Mouse (Mus musculus): Measurements from ENCODE around the gene Tha1. TPM values are rescaled to one million over a fixed set of nuclear protein-coding genes. Genes with fewer than 3 reads are reported as not detected.

Tha1 gene
- polyA plus RNA-seq, 1 experiment from 2014 or later: 3.2 TPM

DNA sequence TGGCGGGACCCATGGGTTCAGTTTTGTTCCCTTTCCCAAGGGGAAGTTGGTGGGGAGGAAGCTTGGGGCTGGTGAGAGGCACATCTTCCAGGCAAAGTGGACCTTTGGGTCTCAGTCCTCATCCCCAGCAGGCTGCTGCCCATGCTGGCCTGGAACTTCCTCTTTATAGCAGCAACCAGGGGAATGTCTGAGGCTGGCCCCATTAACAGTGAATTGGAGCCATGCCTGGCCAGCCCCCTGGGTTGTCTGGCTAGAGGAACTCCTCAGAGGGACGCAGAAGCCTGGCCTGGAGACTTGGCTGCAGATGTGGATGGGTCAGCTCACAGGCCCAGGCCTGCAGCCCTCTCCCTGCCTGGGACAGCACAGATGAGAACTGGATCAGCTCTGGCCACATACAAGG, 8.5 kb downstream of the Tha1 start:
- Histone ChIP-seq H3K27me3 (ENCODE audit: control insufficient read depth, insufficient read depth, low read length) (peaks cover 18% of the 10 kb centered on the region), H3K4me1 (replicated peaks; ENCODE audit: control insufficient read depth, insufficient read depth, low read length) (peaks cover 18% of the 10 kb centered on the region; the same call in 1 of the 2 replicates), H3K4me3 (ENCODE audit: low read depth, low read length) (no peak overlapping the region), H3K9ac (ENCODE audit: low read length) (no peak overlapping the region), H3K4me2 (ENCODE audit: low read depth, low read length, severe bottlenecking) (no peak overlapping the region), H3K27ac (ENCODE audit: low read depth, low read length) (no peak overlapping the region), H3K36me3 (ENCODE audit: control insufficient read depth, insufficient read depth, low read length) (no peaks in the 10 kb centered on the region), H3K9me3 (ENCODE audit: control insufficient read depth, low read length) (no peaks in the 10 kb centered on the region)
- DNase-seq (ENCODE audit: low spot score): no peak
- 67% methylated on average over 2 of the region's 2 CpGs for WGBS
- ATAC-seq (replicated peaks; ENCODE audit: low FRiP score): no peak

DNA sequence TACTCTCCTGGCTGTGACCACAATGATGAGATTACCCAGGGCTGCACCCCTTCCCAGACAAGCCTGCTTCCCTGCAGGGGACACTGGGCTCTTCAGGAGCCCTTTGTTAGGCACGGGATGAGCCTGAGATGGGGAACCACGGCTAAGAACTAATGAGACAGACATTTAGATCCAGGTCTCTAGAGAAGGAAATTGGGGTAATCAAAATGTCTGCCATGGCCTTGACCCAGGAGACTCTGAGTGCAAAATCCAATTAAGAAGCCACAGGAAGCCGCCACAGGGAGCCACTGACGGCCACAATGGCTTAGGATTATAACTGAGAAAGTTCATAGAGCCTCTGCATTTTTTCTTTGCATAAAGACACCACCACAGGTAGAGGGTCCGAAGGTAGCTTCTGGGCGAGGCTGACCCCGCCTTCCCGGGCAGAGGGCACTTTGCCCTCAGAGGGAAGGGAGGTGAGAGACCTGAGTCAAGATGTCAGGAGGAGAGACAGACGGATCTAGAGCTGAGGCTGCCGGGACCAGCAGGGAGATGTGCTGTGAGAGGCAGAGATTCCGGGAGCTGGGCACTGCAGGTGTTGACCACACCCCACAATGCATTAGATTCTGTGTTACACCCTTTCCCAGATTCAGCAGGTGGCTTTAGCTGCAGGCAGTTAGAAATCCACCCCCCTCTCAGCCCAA, 10.0 kb downstream of the Tha1 start:
- H3K9ac ChIP-seq (ENCODE audit: low read length): no peak overlapping the region
- DNase-seq (ENCODE audit: low spot score) (no peak), ATAC-seq (replicated peaks; ENCODE audit: low FRiP score) (no peak)
- H3K4me2 ChIP-seq (ENCODE audit: low read depth, low read length, severe bottlenecking): no peak overlapping the region
- H3K27ac ChIP-seq (ENCODE audit: low read depth, low read length): no peak overlapping the region
- no peak overlapping the region for H3K4me3 ChIP-seq (ENCODE audit: low read depth, low read length)
- H3K36me3 ChIP-seq (ENCODE audit: control insufficient read depth, insufficient read depth, low read length): no peaks in the 10 kb centered on the region
- H3K4me1 ChIP-seq (replicated peaks; ENCODE audit: control insufficient read depth, insufficient read depth, low read length): peaks cover 19% of the 10 kb centered on the region; the same call in 1 of the 2 replicates
- no peaks in the 10 kb centered on the region for H3K9me3 ChIP-seq (ENCODE audit: control insufficient read depth, low read length)
- H3K27me3 ChIP-seq (ENCODE audit: control insufficient read depth, insufficient read depth, low read length): peaks cover 24% of the 10 kb centered on the region
- 19% methylated on average over 11 of the region's 11 CpGs for WGBS

DNA sequence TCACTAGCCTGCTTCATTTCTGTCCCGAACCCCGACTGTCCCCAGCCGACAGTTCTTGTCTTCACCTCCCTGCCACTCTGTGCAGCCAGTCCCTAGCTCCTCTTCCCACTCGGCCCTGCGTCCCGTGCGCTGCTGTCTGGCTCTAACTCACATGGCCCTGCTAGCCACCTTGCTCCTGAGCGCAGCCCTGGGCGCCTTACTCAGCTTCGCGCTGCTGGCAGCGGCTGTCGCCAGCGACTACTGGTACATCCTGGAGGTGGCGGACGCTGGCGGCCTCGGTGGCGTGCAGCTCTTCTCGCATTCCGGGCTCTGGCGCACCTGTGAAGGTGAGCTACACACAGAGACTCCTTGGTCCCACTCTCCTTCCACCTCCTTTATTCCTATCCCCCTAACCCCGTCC, 12.7 kb downstream of the Tha1 start, which contains the start of gene Tmem235:
Gene Tmem235, plus strand, starts transcription at position 152 of the 400 bp plus-strand sequence.
- peaks cover 24% of the 10 kb centered on the region for H3K27me3 ChIP-seq (ENCODE audit: control insufficient read depth, insufficient read depth, low read length)
- ATAC-seq (replicated peaks; ENCODE audit: low FRiP score) (no peak), DNase-seq (ENCODE audit: low spot score) (no peak)
- 0 out of 2 replicates have a peak within 1 kb of the TSS, but pooled peaks have one; percentile 8 for H3K9ac ChIP-seq (ENCODE audit: low read length)
- WGBS: 3% methylated on average over 23 of the region's 23 CpGs
- peaks cover 19% of the 10 kb centered on the region for H3K36me3 ChIP-seq (ENCODE audit: control insufficient read depth, insufficient read depth, low read length)
- peaks cover 11% of the 10 kb centered on the region; the same call in 1 of the 2 replicates for H3K4me1 ChIP-seq (replicated peaks; ENCODE audit: control insufficient read depth, insufficient read depth, low read length)
- H3K9me3 ChIP-seq (ENCODE audit: control insufficient read depth, low read length): no peaks in the 10 kb centered on the region
- H3K4me3 ChIP-seq (ENCODE audit: low read depth, low read length): no peak within 1 kb of the TSS
- H3K4me2 ChIP-seq (ENCODE audit: low read depth, low read length, severe bottlenecking): 0 out of 2 replicates have a peak within 1 kb of the TSS, but pooled peaks have one; percentile 8
- no peak within 1 kb of the TSS for H3K27ac ChIP-seq (ENCODE audit: low read depth, low read length)

DNA sequence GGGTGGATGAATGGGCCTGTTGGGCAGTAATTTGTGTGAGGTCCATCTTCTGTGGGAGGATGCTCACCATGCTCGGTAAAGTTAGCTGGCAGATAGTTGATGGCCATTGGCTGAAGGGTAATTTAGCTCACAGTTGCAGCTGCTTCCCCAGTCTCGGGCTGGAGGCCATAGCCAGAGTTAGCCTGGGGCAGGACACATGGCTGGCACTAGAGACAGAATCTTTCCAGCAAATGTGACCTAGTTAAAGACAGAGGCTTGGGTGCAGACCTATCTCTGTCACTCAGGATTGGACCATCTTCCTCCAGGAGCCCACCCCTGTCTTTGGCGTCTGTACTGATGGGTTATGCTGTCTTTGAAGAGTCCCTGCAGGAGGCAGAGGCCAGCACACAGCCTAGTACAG, 14.9 kb downstream of the Tha1 start:
- H3K36me3 ChIP-seq (ENCODE audit: control insufficient read depth, insufficient read depth, low read length): peaks cover 19% of the 10 kb centered on the region
- no peak overlapping the region for H3K4me2 ChIP-seq (ENCODE audit: low read depth, low read length, severe bottlenecking)
- H3K27ac ChIP-seq (ENCODE audit: low read depth, low read length): no peak overlapping the region
- peaks cover 22% of the 10 kb centered on the region for H3K27me3 ChIP-seq (ENCODE audit: control insufficient read depth, insufficient read depth, low read length)
- H3K9me3 ChIP-seq (ENCODE audit: control insufficient read depth, low read length): no peaks in the 10 kb centered on the region
- H3K4me3 ChIP-seq (ENCODE audit: low read depth, low read length): no peak overlapping the region
- ATAC-seq (replicated peaks; ENCODE audit: low FRiP score) (no peak), DNase-seq (ENCODE audit: low spot score) (no peak)
- peaks cover 5% of the 10 kb centered on the region; the same call in 1 of the 2 replicates for H3K4me1 ChIP-seq (replicated peaks; ENCODE audit: control insufficient read depth, insufficient read depth, low read length)
- no peak overlapping the region for H3K9ac ChIP-seq (ENCODE audit: low read length)
- WGBS: 59% methylated on average over 3 of the region's 3 CpGs

DNA sequence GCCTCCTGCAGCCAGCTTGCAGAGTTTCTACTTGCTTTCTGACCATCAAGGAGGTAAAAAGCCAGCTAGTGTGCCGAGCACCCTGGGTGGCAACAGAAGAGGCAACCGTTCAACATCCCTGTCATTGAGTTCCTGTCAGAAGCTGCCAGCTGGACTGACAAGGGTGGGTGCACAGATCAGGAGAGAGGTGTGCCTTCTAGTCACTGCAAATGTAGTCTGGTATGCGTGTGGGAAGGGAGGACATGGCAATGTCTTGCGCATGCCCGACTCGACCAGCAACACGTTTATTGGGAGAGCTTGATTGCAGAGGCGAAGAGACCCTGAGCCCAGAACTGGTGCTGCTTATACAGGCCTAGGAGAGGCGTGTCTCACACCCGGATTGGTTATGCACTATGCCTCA, 15.8 kb downstream of the Tha1 start:
- Histone ChIP-seq H3K4me1 (replicated peaks; ENCODE audit: control insufficient read depth, insufficient read depth, low read length) (0 out of 2 replicates have a peak, but pooled peaks cover 1% of the 10 kb centered on the region), H3K4me2 (ENCODE audit: low read depth, low read length, severe bottlenecking) (no peak overlapping the region), H3K9ac (ENCODE audit: low read length) (no peak overlapping the region), H3K4me3 (ENCODE audit: low read depth, low read length) (no peak overlapping the region), H3K27me3 (ENCODE audit: control insufficient read depth, insufficient read depth, low read length) (peaks cover 21% of the 10 kb centered on the region), H3K27ac (ENCODE audit: low read depth, low read length) (no peak overlapping the region), H3K9me3 (ENCODE audit: control insufficient read depth, low read length) (no peaks in the 10 kb centered on the region), H3K36me3 (ENCODE audit: control insufficient read depth, insufficient read depth, low read length) (peaks cover 28% of the 10 kb centered on the region)
- no peak for DNase-seq (ENCODE audit: low spot score)
- no peak for ATAC-seq (replicated peaks; ENCODE audit: low FRiP score)
- 97% methylated on average over 10 of the region's 10 CpGs for whole genome bisulfite sequencing

DNA sequence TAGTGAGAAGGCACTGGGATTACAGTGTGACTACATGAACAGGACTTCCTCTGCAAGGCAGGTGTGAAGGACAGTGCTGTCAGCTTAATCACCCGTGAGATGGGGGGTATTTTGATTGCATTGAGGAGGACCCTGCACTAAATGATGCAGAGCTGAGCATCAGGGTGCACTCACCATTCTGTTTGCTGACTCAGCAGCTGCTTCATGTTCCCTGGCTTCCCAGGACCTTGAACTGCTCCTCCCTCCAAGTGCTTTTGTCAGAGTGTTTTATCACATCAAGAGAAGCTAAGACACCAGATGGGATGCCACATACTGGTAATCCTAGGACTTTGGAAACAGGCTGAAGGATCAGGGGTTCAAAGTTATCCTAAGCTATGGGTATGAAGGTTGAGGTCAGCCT, 17.3 kb downstream of the Tha1 start:
- WGBS: 74% methylated on average over 1 of the region's 1 CpGs
- H3K4me3 ChIP-seq (ENCODE audit: low read depth, low read length): no peak overlapping the region
- ATAC-seq (replicated peaks; ENCODE audit: low FRiP score) (no peak), DNase-seq (ENCODE audit: low spot score) (no peak)
- peaks cover 14% of the 10 kb centered on the region for H3K27me3 ChIP-seq (ENCODE audit: control insufficient read depth, insufficient read depth, low read length)
- H3K4me2 ChIP-seq (ENCODE audit: low read depth, low read length, severe bottlenecking): no peak overlapping the region
- no peak overlapping the region for H3K27ac ChIP-seq (ENCODE audit: low read depth, low read length)
- peaks cover 29% of the 10 kb centered on the region for H3K36me3 ChIP-seq (ENCODE audit: control insufficient read depth, insufficient read depth, low read length)
- 0 out of 2 replicates have a peak, but pooled peaks cover 1% of the 10 kb centered on the region for H3K4me1 ChIP-seq (replicated peaks; ENCODE audit: control insufficient read depth, insufficient read depth, low read length)
- H3K9me3 ChIP-seq (ENCODE audit: control insufficient read depth, low read length): no peaks in the 10 kb centered on the region
- H3K9ac ChIP-seq (ENCODE audit: low read length): no peak overlapping the region

DNA sequence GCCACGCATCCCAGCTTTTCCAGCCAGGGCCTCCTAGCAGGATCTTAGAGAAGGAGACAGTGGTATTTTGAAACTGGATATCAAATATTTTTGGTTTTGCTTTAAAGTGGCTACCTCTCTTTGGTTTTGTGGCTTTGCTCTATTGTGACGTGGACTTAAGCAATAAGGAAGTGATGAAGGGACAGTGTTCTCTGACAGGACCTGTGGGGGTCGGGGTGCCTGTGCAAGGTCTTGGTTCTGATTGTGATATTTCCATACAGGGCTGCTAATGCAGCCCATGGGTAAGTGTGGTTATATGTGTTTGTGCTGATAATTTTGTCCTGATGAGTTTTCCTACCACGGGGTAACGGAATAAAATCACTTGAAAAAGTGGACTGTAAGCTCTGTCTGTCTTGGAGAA, 17.9 kb downstream of the Tha1 start:
- no peak overlapping the region for H3K4me2 ChIP-seq (ENCODE audit: low read depth, low read length, severe bottlenecking)
- WGBS: 95% methylated on average over 5 of the region's 5 CpGs
- peaks cover 29% of the 10 kb centered on the region for H3K36me3 ChIP-seq (ENCODE audit: control insufficient read depth, insufficient read depth, low read length)
- ATAC-seq (replicated peaks; ENCODE audit: low FRiP score) (no peak), DNase-seq (ENCODE audit: low spot score) (no peak)
- H3K9me3 ChIP-seq (ENCODE audit: control insufficient read depth, low read length): no peaks in the 10 kb centered on the region
- peaks cover 4% of the 10 kb centered on the region for H3K4me1 ChIP-seq (replicated peaks; ENCODE audit: control insufficient read depth, insufficient read depth, low read length)
- H3K27ac ChIP-seq (ENCODE audit: low read depth, low read length): no peak overlapping the region
- H3K4me3 ChIP-seq (ENCODE audit: low read depth, low read length): no peak overlapping the region
- H3K9ac ChIP-seq (ENCODE audit: low read length): no peak overlapping the region
- peaks cover 9% of the 10 kb centered on the region for H3K27me3 ChIP-seq (ENCODE audit: control insufficient read depth, insufficient read depth, low read length)

DNA sequence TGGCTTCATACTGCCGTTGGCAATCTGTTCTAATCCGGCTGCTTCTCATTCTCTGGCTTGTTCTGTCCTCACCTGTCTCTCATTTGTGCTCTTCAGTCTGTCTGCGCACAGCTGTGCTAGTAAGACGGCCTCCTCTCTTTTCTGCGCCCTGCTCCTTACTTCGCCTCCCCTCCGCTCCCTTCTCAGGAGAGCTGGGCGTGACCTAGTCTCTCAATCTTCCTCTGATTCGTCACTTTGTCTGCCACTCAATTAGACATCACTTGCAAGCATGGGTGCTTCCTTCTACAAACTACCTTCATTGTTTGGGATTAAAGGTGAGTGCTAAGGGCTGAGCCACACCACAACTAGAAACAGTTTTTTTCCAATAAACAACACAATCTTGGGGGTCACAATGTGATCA, 19.0 kb downstream of the Tha1 start:
- ATAC-seq (replicated peaks; ENCODE audit: low FRiP score) (no peak), DNase-seq (ENCODE audit: low spot score) (no peak)
- Histone ChIP-seq H3K36me3 (ENCODE audit: control insufficient read depth, insufficient read depth, low read length) (peaks cover 29% of the 10 kb centered on the region), H3K27me3 (ENCODE audit: control insufficient read depth, insufficient read depth, low read length) (peaks cover under 1% of the 10 kb centered on the region; the same call in 1 of the 2 replicates), H3K4me2 (ENCODE audit: low read depth, low read length, severe bottlenecking) (no peak overlapping the region), H3K4me3 (ENCODE audit: low read depth, low read length) (no peak overlapping the region), H3K9me3 (ENCODE audit: control insufficient read depth, low read length) (no peaks in the 10 kb centered on the region), H3K9ac (ENCODE audit: low read length) (no peak overlapping the region), H3K27ac (ENCODE audit: low read depth, low read length) (no peak overlapping the region), H3K4me1 (replicated peaks; ENCODE audit: control insufficient read depth, insufficient read depth, low read length) (peaks cover 5% of the 10 kb centered on the region)
- 93% methylated on average over 9 of the region's 9 CpGs for WGBS

DNA sequence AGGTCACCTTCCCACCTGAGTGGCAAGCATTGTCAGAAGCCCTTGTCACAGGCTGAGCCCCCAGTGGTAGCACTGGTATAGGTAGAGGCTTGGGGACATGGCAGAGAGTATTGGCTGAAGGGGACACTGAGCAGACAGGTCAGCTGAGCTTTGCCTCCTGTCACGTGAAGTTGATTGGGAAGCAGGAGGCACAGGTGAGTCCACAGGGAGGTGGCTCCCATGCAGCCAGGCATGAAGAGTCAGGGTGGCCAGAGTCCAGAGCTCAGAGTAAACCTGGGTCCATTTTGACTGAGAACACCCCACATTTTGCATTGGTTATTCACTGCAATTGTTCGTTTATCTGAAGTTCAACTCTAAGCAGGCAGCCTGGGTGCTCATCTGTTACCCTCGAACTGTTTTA, 20.4 kb downstream of the Tha1 start:
- peaks cover 29% of the 10 kb centered on the region for H3K36me3 ChIP-seq (ENCODE audit: control insufficient read depth, insufficient read depth, low read length)
- H3K27ac ChIP-seq (ENCODE audit: low read depth, low read length): no peak overlapping the region
- ATAC-seq (replicated peaks; ENCODE audit: low FRiP score): no peak
- no peak overlapping the region for H3K9ac ChIP-seq (ENCODE audit: low read length)
- no peaks in the 10 kb centered on the region for H3K9me3 ChIP-seq (ENCODE audit: control insufficient read depth, low read length)
- peaks cover 5% of the 10 kb centered on the region for H3K4me1 ChIP-seq (replicated peaks; ENCODE audit: control insufficient read depth, insufficient read depth, low read length)
- no peak overlapping the region for H3K4me3 ChIP-seq (ENCODE audit: low read depth, low read length)
- DNase-seq (ENCODE audit: low spot score): no peak
- H3K27me3 ChIP-seq (ENCODE audit: control insufficient read depth, insufficient read depth, low read length): no peaks in the 10 kb centered on the region
- H3K4me2 ChIP-seq (ENCODE audit: low read depth, low read length, severe bottlenecking): no peak overlapping the region
- WGBS: 88% methylated on average over 3 of the region's 3 CpGs

All from forebrain, embryonic 11.5 days (tissue).